Mouse (Mus musculus) colon, adult 2 months (tissue): Measurements from ENCODE around the gene Efna4. TPM values are rescaled to one million over a fixed set of nuclear protein-coding genes. Genes with fewer than 3 reads are reported as not detected.

ENCODE experiments used
- polyA plus RNA-seq: library from polyadenylated mRNA; depleted of rRNA; stranded (reverse); fragments of >200 nt; gene quantifications from 2 replicates; pipeline ENCODE4 v1.2.3, GENCODE M21; 2012; rRNA removed

Gene Efna4
- 17.4 and 24.5 TPM in 2 replicates for polyA plus RNA-seq

GRCm38 (mm10) chr3:89337721-89338578, at the start of gene Efna4:
Gene Efna4, minus strand, starts transcription at chr3:89338028.

DNA sequence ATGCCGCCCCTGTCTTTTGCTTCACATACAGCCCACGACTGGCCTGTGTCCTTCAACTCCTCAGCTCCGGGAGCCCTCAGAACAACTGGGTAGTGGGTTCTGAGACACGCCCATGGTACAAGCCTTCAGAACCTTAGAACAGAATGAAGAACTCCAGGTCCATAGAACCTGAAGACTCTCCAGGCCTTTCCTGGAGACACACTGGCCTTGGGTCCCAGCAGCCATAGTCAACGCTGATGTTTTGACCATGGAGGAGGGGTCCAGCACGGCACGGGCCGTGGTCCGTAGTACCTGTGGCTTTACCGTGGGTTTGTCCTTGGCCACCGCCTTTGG, 27.3 kb upstream of the Efna4 start, which contains the start of gene Dcst1:
TSS of gene Dcst1 (minus strand) at position 101 of the 333 bp plus-strand sequence.

GRCm38 (mm10) chr3:89361675-89362074, 23.8 kb upstream of the Efna4 start, which contains the start of gene Dcst2:
Gene Dcst2, plus strand, starts transcription at chr3:89361975.

DNA sequence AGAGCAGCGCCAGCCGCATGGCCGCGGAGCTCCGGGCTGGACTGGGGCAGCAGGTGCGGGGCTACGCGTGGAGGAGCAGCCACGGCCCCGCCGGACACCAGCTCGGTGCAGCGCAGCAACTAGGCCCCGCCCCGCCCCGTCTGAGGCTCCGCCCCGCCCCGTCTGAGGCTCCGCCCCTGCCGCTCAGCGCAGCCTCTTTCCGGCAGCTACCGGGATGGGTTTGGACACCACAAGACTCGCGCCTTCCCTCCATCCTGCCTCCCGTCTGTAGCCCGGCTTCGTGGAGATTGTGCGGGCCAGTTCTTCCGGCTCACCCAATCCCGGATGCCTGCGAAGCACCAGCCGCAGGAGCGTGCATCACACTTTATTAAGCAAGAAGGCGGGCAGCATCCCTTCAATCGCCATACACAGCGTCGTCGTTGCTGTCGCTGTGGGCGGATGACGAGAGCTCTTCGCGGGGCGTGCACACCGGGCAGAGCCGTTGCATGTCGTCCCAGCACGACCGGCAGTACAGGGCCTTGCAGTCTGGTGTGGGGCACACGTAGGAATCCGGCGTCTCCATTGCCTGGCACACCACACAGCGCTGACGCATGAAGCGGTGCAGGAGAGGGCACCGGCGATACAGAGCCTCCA, 12.2 kb upstream of the Efna4 start, which contains the start of gene Adam15:
TSS of gene Adam15 (minus strand) at position 128 of the 633 bp plus-strand sequence.

DNA sequence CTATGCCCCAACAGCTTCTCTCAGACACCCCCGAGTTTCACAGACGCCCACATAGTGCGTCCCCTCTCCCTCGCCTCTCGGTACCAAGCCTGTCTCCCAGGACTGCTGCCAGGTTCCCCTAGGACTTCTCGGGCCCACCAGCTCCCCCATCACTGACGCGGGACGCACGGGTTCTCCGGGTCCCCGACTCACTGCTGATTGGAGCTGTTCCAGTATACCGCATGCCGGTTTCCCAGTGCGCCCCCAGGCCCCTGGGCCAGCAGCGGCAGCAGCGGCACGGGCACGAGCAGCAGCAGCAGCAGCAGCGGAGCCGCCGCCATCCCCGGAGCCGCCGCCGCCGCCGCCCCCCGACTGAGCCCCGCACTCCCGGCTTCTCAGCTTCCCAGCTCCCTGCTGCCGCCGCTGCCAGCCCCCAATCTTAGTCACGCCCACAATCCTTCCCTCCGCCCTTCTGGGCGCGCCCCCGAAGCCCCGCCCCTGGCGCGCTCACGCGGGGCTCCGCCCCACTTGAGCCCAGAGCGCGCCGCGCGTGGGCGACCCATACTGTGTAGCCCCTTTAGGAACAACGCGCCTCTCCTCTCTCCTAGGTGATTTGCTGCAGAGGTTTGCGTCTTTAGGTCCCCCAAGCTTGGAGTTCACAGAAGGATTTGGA, 15.2 kb downstream of the Efna4 start, which contains the start of gene Efna3:
TSS of gene Efna3 (minus strand) at position 452 of the 652 bp plus-strand sequence.

Other genes with a start within 250 kb of the Efna4 start
- 51.1 and 73.3 TPM in 2 replicates for gene Rusc1, start 244.7 kb downstream of the Efna4 start, polyA plus RNA-seq
- not detected in 2 replicates for gene Gm43738, start 236.9 kb downstream of the Efna4 start, polyA plus RNA-seq
- 109 and 128 TPM in 2 replicates for gene Fdps, start 236.1 kb downstream of the Efna4 start, polyA plus RNA-seq
- 240 and 244 TPM in 2 replicates for gene Pklr, start 201.9 kb downstream of the Efna4 start, polyA plus RNA-seq
- 1.1 and 1.4 TPM in 2 replicates for gene Hcn3, start 177.8 kb downstream of the Efna4 start, polyA plus RNA-seq
- 42.4 and 43.0 TPM in 2 replicates for gene Clk2, start 173.2 kb downstream of the Efna4 start, polyA plus RNA-seq
- gene Scamp3, start 160.6 kb downstream of the Efna4 start, polyA plus RNA-seq, result 95.0 and 102 TPM in 2 replicates
- 40.2 and 42.7 TPM in 2 replicates for gene Fam189b, start 154.9 kb downstream of the Efna4 start, polyA plus RNA-seq
- gene Gba, start 135.1 kb downstream of the Efna4 start, polyA plus RNA-seq, result 60.8 and 73.9 TPM in 2 replicates
- 48.4 and 68.6 TPM in 2 replicates for gene Thbs3, start 122.8 kb downstream of the Efna4 start, polyA plus RNA-seq
- gene Mtx1, start 110.9 kb downstream of the Efna4 start, polyA plus RNA-seq, result 165 and 219 TPM in 2 replicates
- 26.0 and 27.3 TPM in 2 replicates for gene Muc1, start 109.0 kb downstream of the Efna4 start, polyA plus RNA-seq
- gene Krtcap2, start 92.1 kb downstream of the Efna4 start, polyA plus RNA-seq, result 263 and 392 TPM in 2 replicates
- 60.5 TPM in 2 replicates for gene Trim46, start 91.7 kb downstream of the Efna4 start, polyA plus RNA-seq
- gene Dpm3, start 78.7 kb downstream of the Efna4 start, polyA plus RNA-seq, result 440 and 595 TPM in 2 replicates
- gene Slc50a1, start 67.5 kb downstream of the Efna4 start, polyA plus RNA-seq, result 254 and 375 TPM in 2 replicates
- 126 and 153 TPM in 2 replicates for gene Efna1, start 56.9 kb downstream of the Efna4 start, polyA plus RNA-seq
- gene Efna3, start 15.1 kb downstream of the Efna4 start, polyA plus RNA-seq, result 9.3 and 13.3 TPM in 2 replicates
- 211 and 244 TPM in 2 replicates for gene Adam15, start 12.0 kb upstream of the Efna4 start, polyA plus RNA-seq
- 0.67 and 1.0 TPM in 2 replicates for gene Dcst2, start 23.9 kb upstream of the Efna4 start, polyA plus RNA-seq
- 0.77 and 1.1 TPM in 2 replicates for gene Dcst1, start 27.2 kb upstream of the Efna4 start, polyA plus RNA-seq
- 214 and 219 TPM in 2 replicates for gene Zbtb7b, start 56.7 kb upstream of the Efna4 start, polyA plus RNA-seq
- gene Lenep, start 64.8 kb upstream of the Efna4 start, polyA plus RNA-seq, result not detected in 2 replicates
- 37.4 and 39.6 TPM in 2 replicates for gene Flad1, start 73.8 kb upstream of the Efna4 start, polyA plus RNA-seq
- 9.7 and 11.2 TPM in 2 replicates for gene Cks1b, start 80.4 kb upstream of the Efna4 start, polyA plus RNA-seq
- 75.3 and 76.4 TPM in 2 replicates for gene Shc1, start 80.4 kb upstream of the Efna4 start, polyA plus RNA-seq
- gene Pygo2, start 92.2 kb upstream of the Efna4 start, polyA plus RNA-seq, result 131 and 151 TPM in 2 replicates
- 90.6 and 98.9 TPM in 2 replicates for gene Pbxip1, start 98.7 kb upstream of the Efna4 start, polyA plus RNA-seq
- 18.7 and 31.3 TPM in 2 replicates for gene Pmvk, start 116.5 kb upstream of the Efna4 start, polyA plus RNA-seq
- 8.4 and 9.0 TPM in 2 replicates for gene Kcnn3, start 182.1 kb upstream of the Efna4 start, polyA plus RNA-seq